Mouse (Mus musculus): ENCODE results near the gene Pde4c.

GRCm38 (mm10) chr8:70746676-70747075 is 23.2 kb downstream of the Pde4c start:
- TF ChIP-seq POLR2A (IDR thresholded peaks at IDR 0.05; ENCODE audit: insufficient read depth, low read length) (no peak), EP300 (IDR thresholded peaks at IDR 0.05; ENCODE audit: insufficient read depth, low read depth, low read length) (no peak), CTCF (IDR thresholded peaks at IDR 0.05; ENCODE audit: low read depth, low read length) (no peak)

Measured in ES-Bruce4 (cell line).